Comparison of ENCODE assay signal across 39 mouse cellular contexts in genomic region chr3:54728100-54728499, GRCm38 (mm10). TPM values are rescaled to one million over a fixed set of nuclear protein-coding genes. Genes with fewer than 3 reads are reported as not detected.
"Had no signal": no experiment of that assay in that cellular context is flagged by ENCODE, and none has a peak within 500 bp of the region (broad histone marks: within the 10 kb centered on the region; RNA-seq: fewer than 3 reads in every experiment).

No protein-coding gene starts in this region.

- H3K4me2 ChIP-seq: heart, embryonic 11.5 days; hindbrain, embryonic 12.5 days; hindbrain, embryonic 14.5 days; kidney, embryonic 15.5 days; limb, embryonic 12.5 days; liver, embryonic 11.5 days; liver, embryonic 13.5 days; liver, embryonic 15.5 days had no signal

- H3K4me1 ChIP-seq: hindbrain, embryonic 12.5 days had no signal

- H3K27me3 ChIP-seq: hindbrain, embryonic 12.5 days; kidney, embryonic 15.5 days; limb, embryonic 12.5 days; liver, embryonic 13.5 days; liver, embryonic 15.5 days had no signal

- H3K9me3 ChIP-seq: hindbrain, embryonic 10.5 days; hindbrain, embryonic 12.5 days; kidney, embryonic 15.5 days; limb, embryonic 10.5 days; limb, embryonic 12.5 days; liver, embryonic 13.5 days; liver, embryonic 15.5 days had no signal

- DNase-seq: gastrocnemius, postnatal 14 days; gastrocnemius, postnatal 36 days; heart, adult 18-20 months; heart, postnatal 10 days; heart, postnatal 4 days; kidney, adult 11 months; kidney, adult 2 months; kidney, adult 9 months; kidney, postnatal 14 days; kidney, postnatal 36 days; layer of hippocampus, adult 9-11 months; liver; liver, embryonic 13.5 days had no signal

- H3K4me3 ChIP-seq: hindbrain, embryonic 10.5 days; hindbrain, embryonic 12.5 days; kidney, embryonic 15.5 days; left cerebral cortex, adult 2 months; limb, embryonic 10.5 days; limb, embryonic 12.5 days; liver, embryonic 13.5 days; liver, embryonic 15.5 days had no signal

- H3K9ac ChIP-seq: hindbrain, embryonic 12.5 days; hindbrain, embryonic 14.5 days; kidney, embryonic 15.5 days; limb, embryonic 12.5 days; liver, embryonic 13.5 days; liver, embryonic 15.5 days had no signal

- H3K27ac ChIP-seq: hindbrain, embryonic 10.5 days; hindbrain, embryonic 12.5 days; hindbrain, embryonic 14.5 days; kidney, embryonic 15.5 days; kidney, postnatal 0 days; left cerebral cortex, adult 2 months; limb, embryonic 10.5 days; limb, embryonic 12.5 days; liver, embryonic 13.5 days; liver, embryonic 15.5 days had no signal

- ATAC-seq: hindbrain, embryonic 16.5 days; intestine, embryonic 16.5 days had no signal

RNA-seq across cellular contexts. Expression of gene Gm21958, which starts 13.9 kb away (rescaled TPM):
- total RNA-seq: gastrocnemius, adult 18-20 months; gastrocnemius, adult 8-10 months; gastrocnemius, postnatal 14 days; gastrocnemius, postnatal 36 days; heart, adult 18-20 months; heart, adult 8-10 months; heart, postnatal 10 days; heart, postnatal 25 days; heart, postnatal 4 days; layer of hippocampus, adult 18-20 months; layer of hippocampus, adult 8-10 months; layer of hippocampus, postnatal 25 days; left cerebral cortex, adult 2 months; left cerebral cortex, postnatal 14 days; left cerebral cortex, postnatal 36 days had no signal
- polyA plus RNA-seq: gonadal fat pad, adult 2 months; heart, embryonic 16.5 days; hindbrain, embryonic 14.5 days; intestine, embryonic 16.5 days; kidney, adult 2 months; large intestine, adult 2 months; limb, embryonic 12.5 days; limb, embryonic 14.5 days; liver, embryonic 11.5 days; liver, embryonic 13.5 days had no signal
